Mouse (Mus musculus) layer of hippocampus, adult 8-10 months (tissue): ENCODE measurements around the gene 1810049J17Rik. TPM values are rescaled to one million over a fixed set of nuclear protein-coding genes. Genes with fewer than 3 reads are reported as not detected.
A peak's percentile ranks its signal among the peaks of the same experiment; 100 is the strongest.
"Not testable (repeated sequence)": the region's sequence is repeated elsewhere in the genome, so short reads cannot be mapped to it uniquely, and the experiment has no call there.

Experiments used
- DNase-seq, 2 experiments: peaks; one replicate each; pipeline ENCODE4 v3.0.0; 2022; ENCODE audit warnings: low spot score in 2 of 2
- total RNA-seq, 4 experiments: library from RNA; stranded (reverse); gene quantifications; 2 replicates each; pipeline ENCODE4 v1.2.4; 2022

The 1810049J17Rik gene
- total RNA-seq, result 1 to 10 TPM in 1 of 4 experiments, not detected in 3; 1.6 TPM

DNA sequence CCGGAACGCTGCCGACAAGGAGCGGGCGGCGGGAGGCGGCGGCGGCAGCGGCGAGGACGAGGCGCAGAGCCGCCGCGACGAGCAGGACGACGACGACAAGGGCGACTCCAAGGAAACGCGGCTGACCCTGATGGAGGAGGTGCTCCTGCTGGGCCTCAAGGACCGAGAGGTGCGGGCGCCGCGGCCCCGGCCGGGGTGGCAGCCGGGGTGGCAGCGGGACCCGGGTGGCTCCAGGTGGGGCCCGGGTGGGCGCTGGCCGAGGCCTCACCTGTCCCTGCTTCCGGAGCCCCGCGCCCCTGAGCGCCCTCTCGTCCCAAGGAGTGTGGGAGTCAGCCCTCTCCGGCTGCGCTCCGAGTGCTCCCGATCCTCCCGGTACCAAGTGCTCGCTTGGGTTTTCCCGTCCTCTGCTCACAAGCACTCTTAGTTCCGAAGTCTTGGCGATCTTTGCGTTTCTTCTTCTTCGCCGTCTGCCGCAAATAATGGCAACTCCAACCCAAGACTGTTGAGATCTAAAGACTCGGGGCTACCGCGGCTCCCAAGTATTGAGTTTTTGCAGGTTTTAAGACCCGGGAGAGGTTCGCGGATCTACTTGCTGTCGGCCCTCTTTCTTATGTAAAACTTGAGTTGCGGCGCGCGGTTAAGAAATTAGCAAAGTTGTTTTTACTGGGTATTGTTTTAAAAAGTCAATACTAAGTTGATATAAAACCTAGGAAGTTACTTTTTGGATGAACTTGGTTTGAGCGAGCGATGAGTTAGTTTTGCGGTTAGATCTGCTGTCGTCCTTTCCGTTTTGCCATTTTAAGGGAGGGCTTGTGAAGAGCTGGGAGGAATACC lies at the start of gene 1810049J17Rik:
Gene 1810049J17Rik, minus strand, starts transcription at position 112 of the 834 bp plus-strand sequence.
- peak; percentile 14 to 19 for DNase-seq

DNA sequence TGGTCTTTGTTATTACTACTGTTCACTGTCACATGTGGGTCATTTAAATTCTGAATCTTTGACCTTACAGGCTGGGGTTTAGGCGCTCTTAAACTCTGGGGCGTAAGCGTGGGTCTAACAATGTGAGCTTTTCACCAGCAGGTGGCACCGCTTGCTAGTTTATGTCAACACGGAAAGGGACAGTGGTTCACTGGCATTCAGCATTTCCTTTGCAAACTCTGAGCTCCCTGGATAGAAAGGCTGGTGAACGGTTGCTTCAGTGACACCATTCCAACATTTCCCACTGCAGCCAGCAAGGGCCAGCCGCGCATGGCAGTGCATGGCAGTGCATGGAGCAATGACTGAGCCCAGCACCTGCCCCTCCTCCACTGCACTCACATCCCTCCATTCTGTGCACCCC lies 49.5 kb upstream of the 1810049J17Rik start:
- DNase-seq, result peak; percentile 61 to 80

DNA sequence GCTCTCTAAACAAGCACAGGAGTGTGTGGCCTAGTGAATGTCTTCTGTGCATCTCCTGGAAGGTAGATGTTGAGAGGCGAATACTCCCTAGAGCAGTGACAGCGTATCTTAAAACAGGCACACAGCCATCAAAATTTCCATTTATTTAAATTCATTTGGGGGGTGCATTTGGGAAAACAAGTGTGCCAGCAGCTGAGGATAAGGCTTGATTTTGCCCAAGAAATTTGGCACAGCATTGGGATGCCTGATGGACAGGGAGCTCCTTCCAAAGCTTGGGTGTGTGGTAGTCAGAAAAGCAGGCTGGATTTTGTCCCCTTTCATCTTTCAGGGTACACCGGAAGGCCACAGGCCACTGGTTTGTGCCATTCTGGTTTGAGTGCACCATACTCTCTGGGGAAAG lies 48.4 kb upstream of the 1810049J17Rik start:
- no peak for DNase-seq

DNA sequence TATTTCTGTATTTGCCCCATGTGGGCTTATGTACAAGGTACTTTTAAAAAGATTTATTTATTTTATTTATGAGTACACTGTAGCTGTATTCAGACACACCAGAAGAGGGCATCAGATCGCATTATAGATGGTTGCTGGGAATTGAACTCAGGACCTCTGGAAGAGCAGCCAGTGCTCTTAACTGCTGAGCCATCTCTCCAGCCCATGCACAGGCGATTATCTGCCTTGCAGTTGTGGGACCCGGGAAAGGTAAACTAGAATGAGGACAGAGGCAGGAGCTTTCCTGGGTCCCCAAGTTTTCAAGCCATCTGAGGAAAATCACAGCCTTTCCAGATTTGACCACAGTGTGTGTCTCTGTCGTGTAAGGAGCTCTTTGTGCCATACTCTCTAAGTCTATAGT lies 47.2 kb upstream of the 1810049J17Rik start:
- DNase-seq, result no peak

DNA sequence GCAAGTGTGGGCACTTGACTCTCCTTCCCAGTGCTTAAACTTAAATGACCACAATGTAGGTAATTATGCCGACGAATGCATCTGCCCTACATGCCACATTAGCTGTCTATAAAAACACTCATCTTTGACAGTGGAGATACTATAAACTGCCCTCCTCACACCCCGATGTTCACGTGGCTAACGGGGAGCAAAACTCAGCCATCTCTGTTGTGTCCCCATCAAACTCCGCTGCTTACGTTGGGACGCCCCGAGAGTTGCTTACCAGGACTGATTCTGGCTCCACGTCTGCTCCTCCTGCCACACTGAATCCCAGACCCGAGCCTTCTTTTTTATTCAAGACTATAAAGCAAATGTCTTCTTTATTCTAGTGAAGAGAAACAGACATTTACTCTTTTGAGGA lies 46.7 kb upstream of the 1810049J17Rik start:
- no peak for DNase-seq

DNA sequence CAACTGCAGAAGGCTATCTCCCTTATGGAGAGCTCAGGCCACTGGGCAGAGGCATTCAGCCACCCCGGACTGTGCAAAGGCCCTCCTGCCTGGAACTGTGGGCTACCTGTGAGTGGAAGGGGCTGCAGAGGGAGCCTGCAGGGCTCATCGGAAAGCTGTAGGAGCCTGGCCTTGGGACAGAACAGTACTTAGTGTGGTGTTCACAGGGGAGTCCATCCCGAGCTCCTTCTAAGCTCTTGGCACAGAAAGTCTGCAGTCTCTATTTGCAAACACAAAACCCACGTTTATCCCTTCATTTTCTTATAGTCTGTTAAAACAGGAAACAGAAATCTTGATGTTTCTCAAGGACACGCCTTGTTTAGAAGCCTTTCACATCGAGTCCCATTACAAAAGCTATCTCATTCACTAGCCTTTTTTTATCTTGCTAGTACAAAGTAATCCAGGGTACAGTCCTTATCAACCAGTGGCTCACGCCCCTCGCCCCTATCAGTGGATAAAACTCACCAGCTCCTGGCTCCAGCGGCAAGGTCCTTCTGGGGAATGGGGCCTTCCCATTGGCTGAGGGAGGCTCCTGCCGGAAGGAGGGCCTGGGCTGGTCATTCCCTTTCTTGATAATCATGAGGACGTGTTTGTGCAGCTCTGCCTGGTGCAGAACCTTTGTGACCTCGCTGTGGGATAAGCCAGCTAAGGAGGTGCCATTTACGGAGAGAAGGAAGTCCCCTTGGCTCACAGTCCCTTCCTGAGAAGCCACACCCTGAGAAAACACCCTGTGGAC lies 45.8 kb upstream of the 1810049J17Rik start:
- DNase-seq, result no peak

DNA sequence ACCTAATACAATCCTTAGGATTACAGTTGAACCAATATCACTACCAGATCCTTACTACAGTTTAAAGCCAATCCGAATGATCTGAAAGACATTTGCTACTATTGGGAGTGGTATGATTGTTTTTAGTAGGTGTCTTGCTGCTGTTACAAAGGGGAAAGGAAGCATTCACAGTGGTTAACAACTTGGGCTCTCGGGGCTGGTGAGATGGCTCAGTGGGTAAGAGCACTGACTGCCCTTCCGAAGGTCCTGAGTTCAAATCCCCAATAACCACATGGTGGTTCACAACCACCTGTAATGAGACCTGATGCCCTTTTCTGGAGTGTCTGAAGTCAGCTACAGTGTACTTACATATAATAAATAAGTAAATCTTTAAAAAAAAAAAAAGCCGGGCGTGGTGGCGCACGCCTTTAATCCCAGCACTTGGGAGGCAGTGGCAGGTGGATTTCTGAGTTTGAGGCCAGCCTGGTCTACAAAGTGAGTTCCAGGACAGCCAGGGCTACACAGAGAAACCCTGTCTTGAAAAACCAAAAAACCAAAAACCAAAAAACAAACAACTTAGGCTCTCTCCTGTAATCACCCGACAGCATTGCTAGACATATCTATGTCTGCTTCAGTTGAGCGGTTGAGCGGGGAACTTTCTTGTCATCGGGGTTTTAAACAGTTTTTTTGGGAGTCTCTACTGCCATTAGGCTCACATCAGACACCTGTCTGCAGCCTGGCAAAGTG lies 45.0 kb upstream of the 1810049J17Rik start:
- not testable (repeated sequence) for DNase-seq

DNA sequence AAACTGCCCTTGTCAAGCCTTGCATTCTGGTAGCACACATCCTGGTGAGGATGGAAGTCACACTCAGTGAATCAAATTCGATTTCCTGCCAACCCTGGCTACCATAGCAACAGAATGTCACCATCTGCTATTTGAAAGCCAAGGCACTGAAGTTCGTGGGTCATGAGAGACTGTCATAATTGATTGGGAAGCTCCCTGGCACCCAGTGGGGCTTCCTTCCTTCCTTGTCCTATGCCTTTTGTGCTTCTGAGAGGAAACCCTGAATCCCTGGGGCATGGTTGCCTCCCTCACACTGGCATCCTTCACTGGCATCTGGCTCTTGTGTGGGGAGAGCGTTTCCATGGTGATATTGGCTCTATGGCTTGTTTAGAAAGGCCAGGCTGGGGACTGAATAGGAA lies 44.4 kb upstream of the 1810049J17Rik start:
- DNase-seq, result peak; percentile 79 to 86

DNA sequence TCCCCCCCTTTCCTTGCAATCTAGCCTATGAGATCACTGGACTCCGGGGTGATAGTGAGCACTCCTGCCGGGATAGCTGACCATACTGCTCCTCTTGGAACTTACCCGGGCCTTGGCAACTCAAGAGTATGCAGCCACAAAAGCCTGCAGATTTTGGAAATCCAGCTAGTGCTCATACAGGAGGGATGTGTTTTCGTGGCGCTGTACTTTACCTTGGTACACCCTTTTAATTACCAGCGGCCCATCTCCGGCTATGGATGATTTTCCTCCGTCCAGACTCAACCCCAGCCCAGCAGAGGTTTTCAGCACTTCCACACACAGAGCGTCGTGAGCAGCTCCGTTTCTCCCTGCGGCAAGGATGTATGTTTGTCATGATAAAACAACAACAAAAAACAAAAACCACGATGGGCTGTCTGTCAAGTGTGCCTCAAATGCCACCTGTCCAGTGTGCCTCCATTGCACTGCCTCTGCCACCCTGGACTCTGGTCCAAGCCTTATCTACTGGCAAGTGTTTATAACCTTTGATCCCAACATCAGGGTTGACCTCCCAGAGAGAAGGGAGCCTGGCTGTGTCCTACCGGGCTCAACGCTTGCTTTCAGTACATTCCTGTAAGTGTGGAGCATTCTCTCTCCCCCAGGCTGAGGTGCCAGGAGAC lies 43.8 kb upstream of the 1810049J17Rik start:
- no peak for DNase-seq

DNA sequence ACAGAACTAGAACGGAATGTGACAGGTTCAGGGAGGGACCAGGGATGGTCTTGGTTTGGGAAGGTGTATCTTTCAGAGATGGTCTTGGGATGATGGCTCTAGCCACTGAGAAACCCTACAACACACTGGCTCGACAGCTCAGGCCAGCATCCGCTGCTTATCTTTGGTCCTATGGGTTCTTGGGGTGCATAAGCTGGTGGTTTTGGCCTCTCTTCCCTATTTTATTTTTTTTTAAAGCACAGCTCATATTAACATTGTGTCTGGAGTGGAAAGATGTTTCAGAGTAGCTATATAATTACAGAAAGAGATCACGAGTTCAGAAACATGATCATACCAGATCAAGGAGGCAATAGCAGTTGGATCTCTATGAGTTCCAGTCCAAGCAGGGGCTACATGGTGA lies 42.4 kb upstream of the 1810049J17Rik start:
- no peak for DNase-seq

DNA sequence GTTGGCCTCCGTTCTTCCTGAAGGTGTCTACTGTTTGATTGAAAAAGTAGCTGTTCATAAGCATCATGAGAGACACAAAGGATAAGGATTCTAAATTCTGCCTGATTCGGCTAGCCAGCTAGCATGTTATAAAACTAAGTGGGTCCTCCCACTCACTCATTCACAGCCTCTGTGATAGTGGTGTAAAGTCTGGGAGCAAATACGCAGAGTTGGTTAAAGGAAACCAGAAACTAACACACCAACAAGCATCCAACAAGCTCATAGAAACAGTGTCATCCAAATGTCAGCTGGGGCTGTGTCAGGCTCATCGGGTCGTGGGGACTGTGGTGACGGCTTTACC lies 41.0 kb upstream of the 1810049J17Rik start:
- no peak for DNase-seq

DNA sequence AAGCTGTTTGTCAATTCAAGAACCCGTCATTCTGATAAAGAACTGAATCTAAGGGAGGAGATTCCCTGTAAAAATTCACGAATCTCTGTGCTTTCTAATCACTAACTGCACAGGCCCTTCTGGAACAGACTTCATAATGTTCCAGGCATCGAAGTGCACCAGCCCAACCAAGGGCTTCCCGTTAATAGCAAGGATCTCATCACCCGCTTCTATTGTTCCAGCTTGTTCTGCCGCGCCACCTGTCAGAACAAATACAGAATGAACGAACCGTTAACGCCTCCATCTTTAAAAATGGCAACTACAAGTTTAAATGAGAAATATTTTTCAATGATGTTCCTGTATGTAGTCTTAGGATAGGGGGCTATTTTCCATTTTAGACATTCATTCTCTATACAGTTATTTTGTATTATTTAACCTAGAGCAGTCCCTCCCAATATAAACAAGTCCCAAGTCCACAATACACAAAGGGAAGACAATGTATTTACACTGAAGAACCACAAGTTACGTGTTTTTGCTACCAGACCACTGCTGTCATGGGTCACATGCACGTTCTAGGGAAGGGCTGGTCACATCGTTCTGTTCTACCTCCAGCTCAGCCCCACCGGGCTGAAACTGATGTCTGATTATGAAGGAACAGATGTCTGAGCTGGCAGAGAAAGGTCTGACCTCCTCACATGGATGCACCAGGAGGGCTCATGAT lies 40.5 kb upstream of the 1810049J17Rik start:
- DNase-seq, result no peak

DNA sequence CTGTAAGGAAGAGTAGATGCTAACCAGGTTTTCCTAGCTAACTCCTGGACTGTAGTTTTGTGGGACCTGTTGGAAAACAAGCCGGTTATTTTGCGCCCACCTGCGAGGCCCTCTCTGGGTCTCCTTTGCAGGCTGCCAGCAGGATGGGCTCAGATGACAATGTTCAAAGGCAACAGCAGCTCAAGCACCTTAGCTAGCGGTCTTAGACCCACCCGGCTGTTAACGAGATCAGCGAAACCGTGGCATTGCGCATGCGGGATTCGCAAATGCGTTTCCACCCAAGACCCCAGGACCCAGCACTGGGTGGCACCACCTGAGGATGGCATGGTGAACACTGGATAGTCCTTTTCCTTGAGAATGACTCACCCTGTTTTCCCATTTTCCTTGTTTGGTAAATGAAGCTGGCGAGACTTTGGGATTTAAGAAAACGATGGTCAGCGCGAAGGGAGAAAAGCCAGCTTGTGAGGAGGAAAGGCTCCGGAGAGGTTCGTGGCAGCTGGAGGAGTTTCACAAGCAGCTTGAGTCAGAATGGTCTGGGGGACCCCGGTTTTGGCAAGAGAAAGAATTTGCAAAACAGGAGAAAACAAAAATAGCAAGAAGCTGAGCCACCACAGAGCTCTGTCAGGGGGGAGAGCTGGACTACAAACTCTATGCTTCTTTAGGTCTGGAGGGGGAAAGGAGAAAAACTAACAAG lies 39.0 kb upstream of the 1810049J17Rik start:
- DNase-seq, result no peak

DNA sequence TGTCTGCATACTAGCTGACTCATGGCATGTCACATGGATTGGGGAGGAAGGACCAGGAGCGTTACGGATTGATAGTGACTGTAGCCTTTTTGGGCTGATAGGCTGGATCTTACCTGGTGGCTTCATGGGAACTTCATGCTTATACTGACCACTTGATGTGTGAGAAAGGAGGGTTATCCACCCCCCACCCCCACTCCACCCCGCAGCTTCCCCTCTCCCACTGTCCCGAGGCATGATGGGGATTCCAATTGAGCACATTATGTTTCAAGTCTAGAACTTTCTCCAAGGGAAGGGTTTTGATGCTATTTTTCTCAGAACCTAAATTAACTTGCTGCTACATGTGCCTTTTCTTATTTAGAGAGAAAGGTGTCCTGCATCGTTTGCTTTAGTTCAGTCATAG lies 36.7 kb upstream of the 1810049J17Rik start:
- no peak for DNase-seq

DNA sequence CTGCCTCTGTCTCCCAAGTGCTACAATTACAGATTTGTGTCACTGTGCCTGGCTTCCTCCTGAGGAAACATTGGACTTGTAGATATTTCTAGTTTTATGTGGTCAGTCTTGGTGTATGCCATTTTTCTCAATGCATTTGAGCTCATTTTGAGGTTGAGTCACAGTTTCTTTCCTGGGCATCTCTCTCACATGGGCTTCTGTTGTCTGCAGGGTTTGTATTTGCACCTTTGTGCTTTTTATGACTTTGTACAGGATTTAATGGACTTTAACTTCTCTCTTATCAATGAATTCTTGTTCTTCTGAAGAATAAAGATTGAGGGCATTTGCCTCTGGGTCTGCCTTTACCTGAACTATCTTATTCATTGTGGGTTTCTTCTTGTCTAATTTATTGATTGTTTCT lies 35.8 kb upstream of the 1810049J17Rik start:
- no peak for DNase-seq

DNA sequence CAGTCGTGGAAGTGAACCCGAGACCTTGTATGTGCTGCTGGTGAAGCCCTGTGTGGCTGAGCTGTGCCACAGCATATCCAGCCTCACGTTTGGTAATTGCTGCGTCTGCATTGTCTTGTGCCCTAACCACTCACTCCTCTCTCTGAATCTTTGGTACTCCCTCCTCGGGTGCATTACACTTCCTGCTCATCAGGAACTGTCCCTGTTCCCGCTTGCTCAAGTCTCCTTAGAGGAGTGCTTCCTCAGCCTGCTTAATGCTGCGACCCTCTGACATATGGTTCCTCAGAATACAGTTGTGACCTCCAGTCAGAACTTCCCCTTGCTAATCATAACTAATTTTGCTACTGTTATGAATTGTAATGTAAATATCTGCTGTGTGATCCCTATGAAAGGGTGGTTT lies 34.2 kb upstream of the 1810049J17Rik start:
- DNase-seq, result no peak

DNA sequence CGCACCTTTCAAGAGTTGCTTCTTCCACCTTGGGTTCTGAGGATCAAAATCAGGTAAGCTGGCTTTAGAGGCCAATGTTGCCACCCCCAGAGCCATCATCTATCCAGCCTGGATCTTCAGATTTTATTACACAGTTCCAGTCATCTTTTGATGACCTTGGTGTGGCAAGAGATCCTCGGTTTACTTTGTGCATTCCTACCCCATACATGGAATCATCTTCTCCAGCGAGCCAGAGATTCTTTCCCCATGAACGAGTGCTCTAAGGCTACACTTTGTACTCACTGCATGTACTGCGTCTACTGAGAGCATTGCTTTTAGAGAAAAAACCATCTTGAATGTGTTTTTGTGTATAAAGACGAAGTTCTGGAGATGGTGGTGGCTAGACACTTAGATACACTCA lies 33.6 kb upstream of the 1810049J17Rik start:
- DNase-seq, result no peak

DNA sequence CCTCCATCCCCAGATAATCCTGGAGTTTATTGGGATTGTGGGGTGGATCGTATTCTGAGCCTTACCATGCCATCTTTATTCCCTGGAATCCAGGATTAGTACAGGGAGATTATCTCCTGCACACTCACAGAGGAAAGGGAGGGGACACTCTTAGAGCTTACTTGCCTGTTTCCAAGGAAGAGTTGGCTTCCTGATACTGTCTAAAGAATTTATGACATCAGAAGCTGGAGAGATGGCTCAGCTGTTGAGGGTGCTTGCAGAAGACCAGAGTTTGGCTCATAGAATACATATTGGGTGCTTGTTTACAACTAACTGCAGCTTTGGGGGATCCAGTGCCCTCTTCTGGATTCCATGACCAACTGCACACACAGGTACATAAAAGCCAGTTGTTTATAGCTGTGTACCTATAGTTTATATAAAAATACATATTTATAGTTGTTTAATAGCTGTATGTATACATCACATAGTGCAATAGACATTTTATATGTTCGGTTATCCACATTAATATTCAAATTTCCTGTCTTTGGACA lies 32.6 kb upstream of the 1810049J17Rik start:
- no peak for DNase-seq

DNA sequence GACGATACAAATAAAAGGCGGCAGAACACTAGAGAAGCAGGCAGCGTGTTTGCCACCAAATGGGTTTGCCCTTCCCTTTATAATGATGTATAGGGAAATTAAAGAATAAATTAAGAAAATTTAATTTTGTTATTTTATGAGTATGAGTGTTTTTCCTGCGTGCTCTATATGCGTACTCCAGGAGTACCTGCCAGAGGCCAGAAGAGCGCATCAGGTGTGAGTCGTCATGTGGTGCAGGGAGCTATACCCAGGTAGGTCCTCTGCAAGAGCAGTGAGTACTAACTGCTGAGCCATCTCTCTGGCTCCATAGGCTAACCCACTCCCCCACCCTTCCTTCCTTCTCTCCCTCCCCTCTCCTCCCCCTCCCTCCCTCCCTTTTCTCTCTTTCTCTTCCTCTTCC lies 29.8 kb upstream of the 1810049J17Rik start:
- DNase-seq, result no peak

DNA sequence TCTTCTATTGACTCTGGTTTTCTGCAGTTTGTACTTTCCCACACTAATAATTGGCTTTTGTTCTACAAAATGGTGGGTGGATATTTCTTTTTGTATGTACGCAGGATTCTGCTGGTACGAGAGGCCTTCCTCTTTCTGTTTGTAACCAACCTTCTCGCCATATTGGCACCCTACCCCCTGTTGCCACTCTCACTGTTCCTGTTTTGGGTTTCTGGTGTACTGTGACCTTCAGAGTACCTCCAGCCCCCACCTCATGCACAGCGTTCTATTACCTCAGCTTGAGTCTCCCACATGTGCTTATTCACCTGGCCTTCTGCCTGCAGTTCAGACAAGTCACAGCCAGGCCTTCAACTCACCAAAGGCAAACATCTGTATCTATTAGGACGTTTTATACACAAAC lies 28.1 kb upstream of the 1810049J17Rik start:
- no peak for DNase-seq
